Mouse (Mus musculus): ENCODE data around the gene Rptor. TPM values are rescaled to one million over a fixed set of nuclear protein-coding genes. Genes with fewer than 3 reads are reported as not detected.

Gene Rptor
- polyA plus RNA-seq, 1 experiment from 2014 or later: 3.1 TPM

DNA sequence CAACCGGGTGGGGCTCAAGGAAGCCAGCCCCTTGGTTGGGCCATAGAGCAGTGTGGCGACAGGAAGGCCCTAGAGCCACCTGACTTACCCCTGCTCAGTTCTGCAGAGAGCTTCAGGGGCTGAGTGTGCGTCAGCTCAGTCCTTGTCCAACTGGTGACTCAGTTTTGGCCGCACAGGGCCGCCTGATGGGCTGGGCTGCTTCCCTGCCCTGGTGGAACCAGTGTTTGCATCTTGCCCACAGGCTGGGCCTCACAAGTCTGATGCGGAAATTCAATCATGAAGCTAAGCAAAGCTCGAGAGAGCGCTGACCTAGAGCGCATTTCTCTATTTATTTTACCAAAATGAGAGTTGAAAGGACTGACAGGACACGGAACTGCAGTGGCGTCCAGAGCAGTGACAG is 296.3 kb downstream of the Rptor start:
- no peaks in the 10 kb centered on the region for H3K9me3 ChIP-seq (ENCODE audit: low read length)
- H3K4me2 ChIP-seq (ENCODE audit: low read depth, low read length): no peak overlapping the region
- H3K27me3 ChIP-seq (ENCODE audit: insufficient read depth, low read length): no peaks in the 10 kb centered on the region
- TF ChIP-seq EP300 (IDR thresholded peaks at IDR 0.05; ENCODE audit: low read depth) (no peak), CTCF (IDR thresholded peaks at IDR 0.05; ENCODE audit: low read depth) (no peak)
- 77% methylated on average over 11 of the region's 11 CpGs for WGBS (ENCODE audit: insufficient replicate concordance)
- H3K4me3 ChIP-seq (ENCODE audit: low read depth, low read length): no peak overlapping the region
- H3K4me1 ChIP-seq (ENCODE audit: insufficient read depth): peaks cover 5% of the 10 kb centered on the region; the same call in 1 of the 2 replicates
- ATAC-seq: no peak
- H3K27ac ChIP-seq (ENCODE audit: low read depth): no peak overlapping the region
- peaks cover 13% of the 10 kb centered on the region for H3K36me3 ChIP-seq (replicated peaks; ENCODE audit: insufficient read depth, low read length)
- H3K9ac ChIP-seq (replicated peaks): no peak overlapping the region
- DNase-seq: no peak

DNA sequence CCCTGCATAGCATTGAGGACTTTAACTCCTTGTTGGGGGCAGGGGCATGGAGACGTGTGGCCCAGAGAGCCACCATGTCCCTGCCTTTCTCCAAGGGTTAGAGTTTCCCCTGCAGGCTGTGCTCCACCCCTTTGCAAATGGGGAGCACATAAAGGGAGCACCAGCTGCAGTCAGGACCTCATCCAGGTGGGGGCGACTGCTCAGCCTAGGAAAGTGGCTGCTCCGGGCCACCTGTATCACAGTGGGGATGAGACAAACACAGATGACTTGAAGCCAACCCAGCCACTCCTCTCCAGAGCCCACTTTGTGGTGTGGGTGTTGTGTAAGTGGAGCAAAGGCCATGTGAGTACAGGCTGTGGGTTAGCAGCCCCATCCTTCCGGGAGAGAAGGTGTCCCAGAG is 298.5 kb downstream of the Rptor start:
- peaks cover 5% of the 10 kb centered on the region; the same call in 1 of the 2 replicates for H3K4me1 ChIP-seq (ENCODE audit: insufficient read depth)
- H3K4me3 ChIP-seq (ENCODE audit: low read depth, low read length): no peak overlapping the region
- no peak for DNase-seq
- no peak overlapping the region for H3K9ac ChIP-seq (replicated peaks)
- H3K9me3 ChIP-seq (ENCODE audit: low read length): no peaks in the 10 kb centered on the region
- ATAC-seq: no peak
- H3K36me3 ChIP-seq (replicated peaks; ENCODE audit: insufficient read depth, low read length): peaks cover 9% of the 10 kb centered on the region
- WGBS (ENCODE audit: insufficient replicate concordance): 48% methylated on average over 4 of the region's 4 CpGs
- H3K27me3 ChIP-seq (ENCODE audit: insufficient read depth, low read length): 0 out of 2 replicates have a peak, but pooled peaks cover 3% of the 10 kb centered on the region
- H3K27ac ChIP-seq (ENCODE audit: low read depth): no peak overlapping the region
- no peak overlapping the region for H3K4me2 ChIP-seq (ENCODE audit: low read depth, low read length)
- TF ChIP-seq EP300 (IDR thresholded peaks at IDR 0.05; ENCODE audit: low read depth) (no peak), CTCF (IDR thresholded peaks at IDR 0.05; ENCODE audit: low read depth) (no peak)

DNA sequence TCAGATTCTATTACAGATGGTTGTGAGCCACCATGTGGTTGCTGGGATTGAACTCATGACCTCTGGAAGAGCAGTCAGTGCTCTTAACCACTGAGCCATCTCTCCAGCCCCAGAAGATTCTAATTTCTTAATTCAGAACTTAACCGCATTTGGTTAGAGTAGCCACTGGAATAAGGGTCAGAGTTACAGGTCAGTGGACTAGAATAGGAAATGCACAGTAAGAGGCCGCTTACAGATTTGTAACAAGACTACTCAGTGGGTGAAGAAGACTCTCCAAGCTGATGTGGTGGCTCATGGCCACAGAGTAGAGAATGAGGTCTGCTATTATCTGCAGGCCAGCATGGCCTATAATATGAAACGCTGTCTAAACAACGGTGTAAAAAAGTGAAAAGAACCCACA is 300.2 kb downstream of the Rptor start:
- Histone ChIP-seq H3K4me1 (ENCODE audit: insufficient read depth) (peaks cover 5% of the 10 kb centered on the region; the same call in 1 of the 2 replicates), H3K27ac (ENCODE audit: low read depth) (no peak overlapping the region), H3K27me3 (ENCODE audit: insufficient read depth, low read length) (0 out of 2 replicates have a peak, but pooled peaks cover 3% of the 10 kb centered on the region), H3K9ac (replicated peaks) (no peak overlapping the region), H3K9me3 (ENCODE audit: low read length) (no peaks in the 10 kb centered on the region), H3K4me3 (ENCODE audit: low read depth, low read length) (no peak overlapping the region), H3K4me2 (ENCODE audit: low read depth, low read length) (no peak overlapping the region), H3K36me3 (replicated peaks; ENCODE audit: insufficient read depth, low read length) (peaks cover 5% of the 10 kb centered on the region)
- no peak for TF ChIP-seq EP300 (IDR thresholded peaks at IDR 0.05; ENCODE audit: low read depth)
- TF ChIP-seq CTCF (IDR thresholded peaks at IDR 0.05; ENCODE audit: low read depth): no peak
- no peak for DNase-seq
- no peak for ATAC-seq
- WGBS (ENCODE audit: insufficient replicate concordance): 78% methylated on average over 4 of the region's 4 CpGs

DNA sequence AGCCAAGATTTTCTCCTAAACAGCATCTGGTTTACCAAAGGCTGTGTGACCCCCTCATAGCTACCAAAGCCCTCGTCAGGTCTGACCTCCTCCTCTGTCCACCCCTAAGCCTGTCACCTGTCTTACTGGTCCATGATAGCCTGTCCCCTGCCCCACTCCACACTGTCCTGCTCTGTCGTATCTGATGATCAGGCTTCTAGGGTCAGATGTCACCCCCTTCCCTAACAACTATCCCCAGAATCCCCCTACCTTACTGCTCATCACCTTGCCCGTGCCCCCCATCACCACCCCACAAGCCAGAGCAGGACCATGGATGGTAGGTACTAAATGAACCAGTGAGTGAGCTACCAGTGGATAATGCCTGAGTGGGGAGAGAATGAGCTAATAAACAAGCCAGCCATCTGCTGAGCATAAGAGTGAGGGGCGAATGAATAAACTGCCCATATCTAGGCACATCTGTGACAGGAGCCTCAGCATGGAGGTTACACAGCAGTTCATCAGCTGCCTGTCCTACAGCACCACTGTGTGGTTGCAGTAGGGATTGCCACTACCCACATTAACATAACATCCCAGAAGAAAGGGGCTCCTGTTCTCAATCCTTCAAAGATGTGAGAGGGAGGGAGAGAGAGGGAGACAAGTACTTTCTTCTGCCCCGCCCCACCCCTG is 302.0 kb downstream of the Rptor start:
- Histone ChIP-seq H3K36me3 (replicated peaks; ENCODE audit: insufficient read depth, low read length) (no peaks in the 10 kb centered on the region), H3K4me2 (ENCODE audit: low read depth, low read length) (no peak overlapping the region), H3K9me3 (ENCODE audit: low read length) (no peaks in the 10 kb centered on the region), H3K4me1 (ENCODE audit: insufficient read depth) (peaks cover 7% of the 10 kb centered on the region; the same call in 1 of the 2 replicates), H3K27me3 (ENCODE audit: insufficient read depth, low read length) (0 out of 2 replicates have a peak, but pooled peaks cover 3% of the 10 kb centered on the region), H3K9ac (replicated peaks) (no peak overlapping the region), H3K27ac (ENCODE audit: low read depth) (no peak overlapping the region), H3K4me3 (ENCODE audit: low read depth, low read length) (no peak overlapping the region)
- peak; percentile 42; the same call in 1 of the 2 replicates for ATAC-seq
- DNase-seq: peak; percentile 69
- 29% methylated on average over 5 of the region's 5 CpGs for WGBS (ENCODE audit: insufficient replicate concordance)
- no peak for TF ChIP-seq EP300 (IDR thresholded peaks at IDR 0.05; ENCODE audit: low read depth)
- TF ChIP-seq CTCF (IDR thresholded peaks at IDR 0.05; ENCODE audit: low read depth): peak; percentile 94

DNA sequence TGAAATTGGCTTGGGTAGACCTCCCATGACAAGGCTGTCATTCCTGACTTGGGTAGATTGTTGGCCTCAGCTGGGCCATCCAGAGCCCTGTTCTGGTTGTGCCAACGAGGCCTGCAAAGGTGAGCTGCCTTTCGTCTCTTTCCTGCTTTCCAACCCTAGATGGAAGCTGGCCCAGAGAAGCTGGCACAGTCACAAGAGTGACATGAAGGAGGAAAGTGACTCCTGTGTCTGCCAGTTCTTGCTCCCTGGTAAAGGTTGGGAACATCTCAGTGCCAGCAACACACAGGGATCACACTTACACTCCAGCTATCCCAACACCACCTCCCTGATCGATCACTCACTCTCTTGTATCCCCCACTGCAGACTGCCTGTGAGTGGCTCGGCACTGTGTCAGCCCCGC is 303.1 kb downstream of the Rptor start:
- Histone ChIP-seq H3K9ac (replicated peaks) (no peak overlapping the region), H3K27me3 (ENCODE audit: insufficient read depth, low read length) (0 out of 2 replicates have a peak, but pooled peaks cover 3% of the 10 kb centered on the region), H3K9me3 (ENCODE audit: low read length) (no peaks in the 10 kb centered on the region), H3K4me1 (ENCODE audit: insufficient read depth) (peaks cover 8% of the 10 kb centered on the region; the same call in 1 of the 2 replicates), H3K27ac (ENCODE audit: low read depth) (no peak overlapping the region), H3K4me2 (ENCODE audit: low read depth, low read length) (no peak overlapping the region), H3K4me3 (ENCODE audit: low read depth, low read length) (no peak overlapping the region), H3K36me3 (replicated peaks; ENCODE audit: insufficient read depth, low read length) (no peaks in the 10 kb centered on the region)
- TF ChIP-seq EP300 (IDR thresholded peaks at IDR 0.05; ENCODE audit: low read depth) (no peak), CTCF (IDR thresholded peaks at IDR 0.05; ENCODE audit: low read depth) (no peak)
- ATAC-seq (no peak), DNase-seq (no peak)
- WGBS (ENCODE audit: insufficient replicate concordance): 82% methylated on average over 5 of the region's 5 CpGs

DNA sequence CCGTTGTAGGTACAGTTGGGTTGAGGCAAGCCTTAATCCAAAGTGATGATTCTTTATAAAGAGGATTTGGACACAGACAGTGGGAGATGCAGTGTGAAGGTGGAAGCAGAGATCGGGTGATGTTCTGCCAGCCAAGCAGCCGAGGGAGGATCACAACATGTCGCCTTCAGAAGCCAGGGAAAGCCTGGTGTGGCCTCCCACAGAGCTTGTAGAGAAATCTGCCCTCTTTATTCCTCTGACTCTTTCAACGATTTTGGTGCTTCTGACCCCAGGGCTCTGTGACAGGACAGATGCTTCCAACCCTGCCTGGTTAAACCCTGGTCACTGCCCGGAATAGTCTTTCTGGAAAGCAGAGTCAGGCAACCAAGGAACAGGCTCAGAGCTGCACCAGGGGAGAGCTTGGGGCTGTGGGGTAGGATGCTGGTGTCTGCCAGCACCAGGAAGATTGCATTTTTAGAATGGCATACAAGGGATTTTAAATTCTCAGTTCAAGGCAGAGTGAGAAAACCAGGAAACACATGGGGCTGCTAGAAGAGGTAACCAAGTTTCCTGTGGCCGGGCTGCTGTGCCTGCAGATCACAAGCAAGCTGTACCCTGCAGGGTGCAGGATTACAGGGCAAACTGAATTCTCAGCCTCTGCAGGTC is 304.4 kb downstream of the Rptor start:
- DNase-seq (no peak), ATAC-seq (no peak)
- Histone ChIP-seq H3K36me3 (replicated peaks; ENCODE audit: insufficient read depth, low read length) (no peaks in the 10 kb centered on the region), H3K9ac (replicated peaks) (no peak overlapping the region), H3K9me3 (ENCODE audit: low read length) (no peaks in the 10 kb centered on the region), H3K27ac (ENCODE audit: low read depth) (no peak overlapping the region), H3K4me1 (ENCODE audit: insufficient read depth) (peaks cover 3% of the 10 kb centered on the region; the same call in 1 of the 2 replicates), H3K27me3 (ENCODE audit: insufficient read depth, low read length) (0 out of 2 replicates have a peak, but pooled peaks cover 3% of the 10 kb centered on the region), H3K4me3 (ENCODE audit: low read depth, low read length) (no peak overlapping the region), H3K4me2 (ENCODE audit: low read depth, low read length) (no peak overlapping the region)
- WGBS (ENCODE audit: insufficient replicate concordance): 47% methylated on average over 7 of the region's 7 CpGs
- TF ChIP-seq CTCF (IDR thresholded peaks at IDR 0.05; ENCODE audit: low read depth) (no peak), EP300 (IDR thresholded peaks at IDR 0.05; ENCODE audit: low read depth) (no peak)

Measured in liver, postnatal 0 days (tissue).